Mouse (Mus musculus) colon, adult 2 months (tissue): ENCODE measurements around the gene Top1. TPM values are rescaled to one million over a fixed set of nuclear protein-coding genes. Genes with fewer than 3 reads are reported as not detected.

Source experiments
- polyA plus RNA-seq: library from polyadenylated mRNA; depleted of rRNA; stranded (reverse); fragments of >200 nt; gene quantifications from 2 replicates; pipeline ENCODE4 v1.2.3, GENCODE M21; 2012; rRNA removed

The Top1 gene
- polyA plus RNA-seq = 9.3 and 13.5 TPM in 2 replicates

DNA sequence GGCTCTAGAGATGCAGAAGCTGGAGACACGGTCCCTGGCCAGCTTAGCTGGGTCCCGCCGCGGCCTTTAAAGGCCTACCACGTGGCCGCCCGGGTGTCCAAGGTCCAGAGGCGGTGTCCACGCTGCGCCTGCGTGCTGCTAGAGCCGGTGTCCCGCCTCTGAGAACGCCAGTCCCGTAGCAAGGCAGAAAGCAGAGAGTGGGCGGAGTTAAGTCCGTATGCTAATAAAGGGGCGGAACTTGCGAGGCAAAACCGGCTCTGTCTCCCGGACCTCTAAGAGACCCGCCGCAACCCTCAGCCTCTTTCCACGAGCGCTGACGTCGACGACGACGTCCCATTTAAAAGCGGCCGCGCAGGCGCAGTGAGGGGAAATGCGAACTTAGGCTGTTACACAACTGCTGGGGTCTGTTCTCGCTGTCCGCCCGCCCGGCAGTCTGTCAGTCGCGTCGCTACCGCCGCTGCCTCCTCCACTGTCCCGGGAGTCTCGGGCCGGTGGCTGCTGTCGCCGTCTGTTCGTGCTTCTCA is at the start of gene Top1:
Top1 (plus strand) TSS at position 275 of the 524 bp plus-strand sequence.

DNA sequence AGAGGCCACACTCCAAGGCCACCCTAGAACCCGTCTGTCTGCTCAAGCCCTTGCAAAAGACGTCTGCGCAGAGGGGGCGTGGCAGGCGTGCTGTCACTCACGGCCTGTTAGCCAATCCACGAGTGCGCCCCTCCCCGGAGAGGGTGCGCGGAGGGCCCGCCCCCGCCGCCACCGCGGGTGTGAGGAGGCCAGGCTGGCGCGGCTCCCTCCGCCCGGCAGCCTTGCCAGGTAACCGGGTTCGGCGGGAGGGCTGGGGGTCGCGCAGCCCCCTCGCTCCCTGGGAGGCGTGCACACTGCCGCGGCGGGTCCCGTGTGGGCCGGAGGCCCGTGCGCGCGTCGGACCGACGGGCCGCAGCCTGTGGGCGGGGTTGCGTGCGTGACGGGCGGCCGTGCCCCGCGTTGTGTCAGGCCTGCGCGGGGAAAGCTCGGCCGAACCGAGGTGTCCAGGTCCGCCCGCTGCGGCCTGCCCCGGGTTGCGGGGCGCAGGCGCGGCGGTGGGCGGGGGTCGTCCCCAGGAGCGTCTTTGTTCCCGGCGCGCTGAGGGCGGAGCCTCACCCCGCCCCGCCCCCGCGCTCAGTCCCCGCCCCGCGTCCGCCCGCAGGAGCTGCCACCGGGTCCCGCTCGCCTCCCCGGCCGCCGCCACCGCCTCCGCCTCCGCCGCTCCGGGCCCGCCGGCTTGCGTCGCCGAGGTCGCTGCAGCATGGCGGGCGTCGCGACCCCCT is 85.6 kb downstream of the Top1 start, which contains the start of gene Plcg1:
Plcg1 (plus strand) TSS at position 184 of the 722 bp plus-strand sequence.

Other genes with a start within 250 kb of the Top1 start
- gene Plcg1, start 85.4 kb downstream of the Top1 start, polyA plus RNA-seq = 32.6 and 44.9 TPM in 2 replicates
- 4.1 and 4.6 TPM in 2 replicates for gene Zhx3, start 227.1 kb downstream of the Top1 start, polyA plus RNA-seq
- gene Lpin3, start 234.8 kb downstream of the Top1 start, polyA plus RNA-seq = 23.5 and 24.5 TPM in 2 replicates